Mouse (Mus musculus) large intestine, adult 2 months (tissue): ENCODE results near the gene Gm38655. TPM values are rescaled to one million over a fixed set of nuclear protein-coding genes. Genes with fewer than 3 reads are reported as not detected.
A peak's percentile ranks its signal among the peaks of the same experiment; 100 is the strongest.
"Not testable (repeated sequence)": the region's sequence is repeated elsewhere in the genome, so short reads cannot be mapped to it uniquely, and the experiment has no call there.

ENCODE experiments used
- DNase-seq: peaks from one replicate; pipeline ENCODE4 v3.0.0-alpha.2; 2012; ENCODE audit warnings: low read depth, low spot score
- WGBS: fragments of 180-500 bp; shearing (Covaris S2); methylation state at CpG from one replicate; pipeline ENCODE4 v1.1.7; 2018; 5-methylcytosine and 5-hydroxymethylcytosine counted together
- polyA plus RNA-seq: library from polyadenylated mRNA; depleted of rRNA; stranded (reverse); fragments of >200 nt; gene quantifications from 2 replicates; pipeline ENCODE4 v1.2.3, GENCODE M21; 2012; rRNA removed

The Gm38655 gene
- polyA plus RNA-seq, 1 experiment, result not detected

- no peak for DNase-seq
Observed at GRCm38 (mm10) chr17:25183232-25183631, 8.0 kb upstream of the Gm38655 start.

GRCm38 (mm10) chr17:25172558-25172957, 2.7 kb downstream of the Gm38655 start:
- 95% methylated on average over 3 of the region's 3 CpGs for WGBS

GRCm38 (mm10) chr17:25169706-25170105, 5.6 kb downstream of the Gm38655 start:
- 92% methylated on average over 2 of the region's 2 CpGs for WGBS

More at GRCm38 (mm10) chr17:25172558-25172957, 2.7 kb downstream of the Gm38655 start:
- no peak for DNase-seq

GRCm38 (mm10) chr17:25165970-25166671, 9.2 kb downstream of the Gm38655 start:
- DNase-seq, result no peak
- 26% methylated on average over 6 of the region's 6 CpGs for WGBS

More at GRCm38 (mm10) chr17:25169706-25170105, 5.6 kb downstream of the Gm38655 start:
- no peak for DNase-seq

- WGBS, result 90% methylated on average over 3 of the region's 3 CpGs
- DNase-seq, result no peak
Observed at GRCm38 (mm10) chr17:25164770-25165169, 10.5 kb downstream of the Gm38655 start.

- 70% methylated on average over 7 of the region's 7 CpGs for WGBS
- no peak for DNase-seq
Observed at GRCm38 (mm10) chr17:25163387-25163786, 11.9 kb downstream of the Gm38655 start.

- no peak for DNase-seq
- WGBS, result 88% methylated on average over 1 of the region's 1 CpGs
Observed at GRCm38 (mm10) chr17:25162161-25162560, 13.1 kb downstream of the Gm38655 start, which contains the start of gene Ccdc154. Gene Ccdc154, plus strand, starts transcription at chr17:25162461.

GRCm38 (mm10) chr17:25139960-25140359, 35.3 kb downstream of the Gm38655 start:
- no peak for DNase-seq
- WGBS, result 69% methylated on average over 4 of the region's 4 CpGs

GRCm38 (mm10) chr17:25138803-25139202, 36.5 kb downstream of the Gm38655 start:
- WGBS, result 97% methylated on average over 1 of the region's 1 CpGs
- DNase-seq, result no peak

- 75% methylated on average over 6 of the region's 6 CpGs for WGBS
- no peak for DNase-seq
Observed at GRCm38 (mm10) chr17:25135622-25136021, 39.6 kb downstream of the Gm38655 start.

GRCm38 (mm10) chr17:25133275-25133698, 42.0 kb downstream of the Gm38655 start, which contains the start of gene Clcn7:
Gene Clcn7, plus strand, starts transcription at chr17:25133391.
- under 1% methylated on average over 40 of the region's 40 CpGs for WGBS
- DNase-seq, result peak; percentile 75

GRCm38 (mm10) chr17:25130060-25130459, 45.2 kb downstream of the Gm38655 start:
- 91% methylated on average over 1 of the region's 1 CpGs for WGBS
- DNase-seq, result no peak

GRCm38 (mm10) chr17:25127681-25128080, 47.6 kb downstream of the Gm38655 start:
- DNase-seq, result no peak
- 61% methylated on average over 9 of the region's 9 CpGs for WGBS

GRCm38 (mm10) chr17:25127079-25127478, 48.2 kb downstream of the Gm38655 start:
- 22% methylated on average over 8 of the region's 8 CpGs for WGBS

GRCm38 (mm10) chr17:25125442-25126060, 49.7 kb downstream of the Gm38655 start:
- 71% methylated on average over 3 of the region's 3 CpGs for WGBS
- DNase-seq, result not testable (repeated sequence)

More at GRCm38 (mm10) chr17:25127079-25127478, 48.2 kb downstream of the Gm38655 start:
- no peak for DNase-seq

- DNase-seq, result no peak
- WGBS, result 22% methylated on average over 7 of the region's 7 CpGs
Observed at GRCm38 (mm10) chr17:25123979-25124378, 51.3 kb downstream of the Gm38655 start.

Other genes starting within 250 kb of the Gm38655 start
- 41.0 and 69.6 TPM in 2 replicates for gene Mapk8ip3, start 238.5 kb downstream of the Gm38655 start, polyA plus RNA-seq
- gene Jpt2, start 214.8 kb downstream of the Gm38655 start, polyA plus RNA-seq, result 35.4 and 42.4 TPM in 2 replicates
- gene Cramp1l, start 159.7 kb downstream of the Gm38655 start, polyA plus RNA-seq, result 8.0 and 15.1 TPM in 2 replicates
- gene Ift140, start 159.4 kb downstream of the Gm38655 start, polyA plus RNA-seq, result 7.8 and 9.4 TPM in 2 replicates
- gene Tmem204, start 91.9 kb downstream of the Gm38655 start, polyA plus RNA-seq, result 16.7 and 18.5 TPM in 2 replicates
- gene Telo2, start 59.5 kb downstream of the Gm38655 start, polyA plus RNA-seq, result 9.4 and 12.2 TPM in 2 replicates
- gene Ptx4, start 54.7 kb downstream of the Gm38655 start, polyA plus RNA-seq, result 0.07 and 0.10 TPM in 2 replicates
- 17.1 and 21.7 TPM in 2 replicates for gene Clcn7, start 42.1 kb downstream of the Gm38655 start, polyA plus RNA-seq
- not detected in 2 replicates for gene Ccdc154, start 13.0 kb downstream of the Gm38655 start, polyA plus RNA-seq
- gene BC003965, start 9.1 kb upstream of the Gm38655 start, polyA plus RNA-seq, result 9.5 and 10.4 TPM in 2 replicates
- gene Unkl, start 12.9 kb upstream of the Gm38655 start, polyA plus RNA-seq, result 6.0 and 9.8 TPM in 2 replicates
- gene Gnptg, start 64.7 kb upstream of the Gm38655 start, polyA plus RNA-seq, result 36.1 and 37.5 TPM in 2 replicates
- 11.6 and 12.7 TPM in 2 replicates for gene Tsr3, start 64.7 kb upstream of the Gm38655 start, polyA plus RNA-seq
- gene Baiap3, start 80.9 kb upstream of the Gm38655 start, polyA plus RNA-seq, result 7.8 and 11.9 TPM in 2 replicates
- gene Ube2i, start 99.2 kb upstream of the Gm38655 start, polyA plus RNA-seq, result 113 and 132 TPM in 2 replicates
- gene Prss34, start 122.9 kb upstream of the Gm38655 start, polyA plus RNA-seq, result not detected in 2 replicates
- gene Prss28, start 133.2 kb upstream of the Gm38655 start, polyA plus RNA-seq, result not detected in 2 replicates
- gene Prss29, start 143.2 kb upstream of the Gm38655 start, polyA plus RNA-seq, result not detected in 2 replicates
- gene Tpsab1, start 170.1 kb upstream of the Gm38655 start, polyA plus RNA-seq, result not detected in 2 replicates
- gene Tpsb2, start 190.8 kb upstream of the Gm38655 start, polyA plus RNA-seq, result 0.58 and 0.59 TPM in 2 replicates
- gene Tpsg1, start 193.8 kb upstream of the Gm38655 start, polyA plus RNA-seq, result 68.1 and 75.8 TPM in 2 replicates